Mouse (Mus musculus): ENCODE data around the gene Gm20431. TPM values are rescaled to one million over a fixed set of nuclear protein-coding genes. Genes with fewer than 3 reads are reported as not detected.
A peak's percentile ranks its signal among the peaks of the same experiment; 100 is the strongest.

Gm20431 gene
- polyA plus RNA-seq, 1 experiment from 2014 or later = 5.2 TPM

DNA sequence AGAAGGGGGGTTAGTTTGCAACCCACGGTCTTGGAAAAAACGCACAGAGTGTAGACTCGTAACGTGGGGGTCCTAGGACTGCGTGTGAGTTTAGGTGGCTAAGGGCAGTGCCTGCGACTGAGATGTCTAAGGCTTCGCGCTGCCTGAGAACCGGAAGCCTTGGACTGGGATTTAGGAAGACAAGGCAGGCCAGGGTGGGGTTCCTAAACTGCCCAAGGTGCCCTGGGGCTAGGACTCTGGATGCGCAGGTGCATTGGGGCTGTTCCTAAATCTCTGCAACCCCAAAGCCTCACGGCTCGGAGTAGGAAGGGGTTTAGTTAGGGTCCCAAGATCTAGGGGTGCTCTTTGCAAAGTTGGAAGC, 705 bp downstream of the Gm20431 start:
- no peaks in the 10 kb centered on the region for H3K9me3 ChIP-seq (replicated peaks; ENCODE audit: control insufficient read depth, low read length)
- no peaks in the 10 kb centered on the region for H3K27me3 ChIP-seq (ENCODE audit: control insufficient read depth, insufficient read depth, low read length)
- H3K9ac ChIP-seq (replicated peaks; ENCODE audit: low read length) = peak overlapping the region; percentile 87
- peak overlapping the region; percentile 84 for H3K4me3 ChIP-seq (ENCODE audit: low read depth, low read length)
- no peaks in the 10 kb centered on the region for H3K36me3 ChIP-seq (replicated peaks; ENCODE audit: control insufficient read depth, insufficient read depth, low read depth, low read length)
- peak overlapping the region; percentile 93 for H3K4me2 ChIP-seq (ENCODE audit: low read depth, low read length)
- DNase-seq (ENCODE audit: low spot score) (peak; percentile 55), ATAC-seq (replicated peaks; ENCODE audit: insufficient number of reproducible peaks, low FRiP score, low TSS enrichment, low read depth) (peak; percentile 10; the same call in 1 of the 2 replicates)
- whole genome bisulfite sequencing = 2% methylated on average over 12 of the region's 12 CpGs
- H3K27ac ChIP-seq (replicated peaks; ENCODE audit: low read depth, low read length) = 0 out of 2 replicates have a peak overlapping the region, but pooled peaks have one; percentile 21
- peaks cover 5% of the 10 kb centered on the region for H3K4me1 ChIP-seq (ENCODE audit: control insufficient read depth, insufficient read depth, low read length)

DNA sequence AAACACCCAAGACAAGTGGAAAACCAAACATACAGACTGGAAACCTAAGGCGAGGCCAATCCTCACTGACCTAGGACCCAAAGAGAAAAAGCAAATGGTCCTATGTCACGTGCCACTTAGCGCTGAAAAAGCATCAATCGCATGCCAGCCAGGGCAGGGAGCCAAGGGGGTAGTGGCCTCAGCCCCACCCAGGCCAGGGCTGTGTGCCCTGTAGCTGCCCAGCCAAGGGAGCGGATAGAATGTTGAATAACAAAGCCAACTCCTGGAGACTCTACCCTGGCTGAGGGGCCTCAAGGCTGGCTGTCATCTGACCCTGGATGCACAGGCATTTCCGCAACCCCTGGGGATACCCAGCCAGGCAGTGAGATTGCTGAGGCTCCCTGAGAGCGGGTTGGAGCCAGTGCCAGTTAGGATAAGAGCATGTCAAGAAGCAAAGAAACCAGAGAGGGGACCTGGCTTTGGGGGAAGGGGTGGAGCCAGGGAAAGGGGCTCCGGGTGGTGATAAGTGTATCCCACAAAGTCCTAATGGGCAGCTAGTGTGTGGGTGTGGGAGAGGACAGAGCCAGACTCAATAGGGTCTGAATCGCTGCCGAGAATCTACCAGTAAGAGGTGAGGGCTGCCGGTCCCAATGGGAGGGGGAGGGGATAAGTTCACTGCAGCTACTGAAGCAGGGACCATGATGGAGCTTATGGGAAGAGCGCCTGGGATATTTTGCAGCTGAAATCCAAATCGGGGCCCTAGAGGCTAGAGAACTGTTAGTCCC, 1.3 kb downstream of the Gm20431 start:
- 20% methylated on average over 13 of the region's 13 CpGs for WGBS
- Histone ChIP-seq H3K9me3 (replicated peaks; ENCODE audit: control insufficient read depth, low read length) (no peaks in the 10 kb centered on the region), H3K4me2 (ENCODE audit: low read depth, low read length) (peak overlapping the region; percentile 93), H3K27ac (replicated peaks; ENCODE audit: low read depth, low read length) (0 out of 2 replicates have a peak overlapping the region, but pooled peaks have one; percentile 21), H3K27me3 (ENCODE audit: control insufficient read depth, insufficient read depth, low read length) (no peaks in the 10 kb centered on the region), H3K36me3 (replicated peaks; ENCODE audit: control insufficient read depth, insufficient read depth, low read depth, low read length) (no peaks in the 10 kb centered on the region), H3K4me1 (ENCODE audit: control insufficient read depth, insufficient read depth, low read length) (peaks cover 5% of the 10 kb centered on the region), H3K9ac (replicated peaks; ENCODE audit: low read length) (peak overlapping the region; percentile 87), H3K4me3 (ENCODE audit: low read depth, low read length) (peak overlapping the region; percentile 84)
- peak; percentile 26 for ATAC-seq (replicated peaks; ENCODE audit: insufficient number of reproducible peaks, low FRiP score, low TSS enrichment, low read depth)
- no peak for DNase-seq (ENCODE audit: low spot score)

DNA sequence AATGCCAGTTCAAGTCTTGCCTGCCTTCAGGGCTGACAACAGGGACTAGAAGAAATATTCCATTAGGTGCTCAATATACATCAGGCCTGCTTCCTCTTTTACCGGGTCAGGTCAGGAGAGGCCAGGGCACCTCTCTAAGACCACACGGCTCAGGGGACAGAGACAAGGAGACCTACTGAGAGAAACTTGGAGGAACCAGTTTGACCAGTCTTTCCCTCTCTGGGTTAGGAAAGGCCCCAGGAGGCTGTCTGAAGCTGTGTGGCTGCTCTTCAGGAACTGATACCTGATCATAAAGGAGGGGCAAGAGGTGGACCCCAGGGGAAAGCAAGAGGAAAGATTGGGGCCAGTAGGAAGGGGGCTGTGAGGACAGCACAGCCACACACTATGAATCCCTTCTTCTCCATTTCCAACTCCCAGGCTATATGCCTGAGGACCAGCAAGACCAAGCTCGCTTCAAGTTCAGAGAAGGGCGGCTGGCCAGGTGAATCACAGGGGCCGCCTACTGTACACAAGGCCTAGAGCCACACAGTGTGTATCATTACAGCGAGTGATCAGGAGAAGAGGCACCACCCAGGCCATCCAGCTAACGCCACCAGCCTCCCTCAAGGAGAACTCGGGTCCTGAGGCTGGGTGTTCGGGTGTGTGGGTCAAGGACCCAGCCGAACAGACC, 2.0 kb downstream of the Gm20431 start:
- ATAC-seq (replicated peaks; ENCODE audit: insufficient number of reproducible peaks, low FRiP score, low TSS enrichment, low read depth) (no peak; the same call in 1 of the 2 replicates), DNase-seq (ENCODE audit: low spot score) (peak; percentile 39)
- H3K4me3 ChIP-seq (ENCODE audit: low read depth, low read length) = no peak overlapping the region; the same call in 1 of the 2 replicates
- H3K27ac ChIP-seq (replicated peaks; ENCODE audit: low read depth, low read length) = no peak overlapping the region; the same call in 1 of the 2 replicates
- 63% methylated on average over 10 of the region's 10 CpGs for WGBS
- peak overlapping the region; percentile 93 for H3K4me2 ChIP-seq (ENCODE audit: low read depth, low read length)
- peaks cover 5% of the 10 kb centered on the region for H3K4me1 ChIP-seq (ENCODE audit: control insufficient read depth, insufficient read depth, low read length)
- no peaks in the 10 kb centered on the region for H3K9me3 ChIP-seq (replicated peaks; ENCODE audit: control insufficient read depth, low read length)
- peak overlapping the region; percentile 87 for H3K9ac ChIP-seq (replicated peaks; ENCODE audit: low read length)
- H3K36me3 ChIP-seq (replicated peaks; ENCODE audit: control insufficient read depth, insufficient read depth, low read depth, low read length) = no peaks in the 10 kb centered on the region
- no peaks in the 10 kb centered on the region for H3K27me3 ChIP-seq (ENCODE audit: control insufficient read depth, insufficient read depth, low read length)

DNA sequence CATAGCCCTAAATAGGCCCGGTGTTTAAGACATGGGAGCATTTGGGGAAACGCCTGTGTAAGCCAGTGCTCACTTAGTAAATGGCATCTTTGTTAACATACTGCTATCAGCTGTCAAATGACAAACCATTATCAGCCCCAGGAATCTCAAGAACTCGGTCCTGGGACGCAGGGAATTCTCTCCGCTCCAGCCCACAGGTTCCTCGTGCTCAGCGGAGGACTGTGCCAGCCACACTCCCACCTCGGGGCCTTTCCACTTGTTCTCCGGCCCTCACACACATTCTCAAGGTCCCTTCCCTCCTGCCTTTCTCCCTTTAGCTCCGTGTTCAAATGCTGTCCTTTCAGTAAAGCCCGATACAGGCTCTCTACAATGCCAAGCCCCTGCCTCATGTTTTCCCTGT, 2.6 kb downstream of the Gm20431 start:
- Histone ChIP-seq H3K4me2 (ENCODE audit: low read depth, low read length) (no peak overlapping the region), H3K4me3 (ENCODE audit: low read depth, low read length) (no peak overlapping the region), H3K27ac (replicated peaks; ENCODE audit: low read depth, low read length) (no peak overlapping the region), H3K36me3 (replicated peaks; ENCODE audit: control insufficient read depth, insufficient read depth, low read depth, low read length) (no peaks in the 10 kb centered on the region; the same call in 1 of the 2 replicates), H3K27me3 (ENCODE audit: control insufficient read depth, insufficient read depth, low read length) (no peaks in the 10 kb centered on the region), H3K9ac (replicated peaks; ENCODE audit: low read length) (peak overlapping the region; percentile 6; the same call in 1 of the 2 replicates), H3K9me3 (replicated peaks; ENCODE audit: control insufficient read depth, low read length) (no peaks in the 10 kb centered on the region), H3K4me1 (ENCODE audit: control insufficient read depth, insufficient read depth, low read length) (peaks cover 5% of the 10 kb centered on the region)
- DNase-seq (ENCODE audit: low spot score) (no peak), ATAC-seq (replicated peaks; ENCODE audit: insufficient number of reproducible peaks, low FRiP score, low TSS enrichment, low read depth) (no peak)
- WGBS = 70% methylated on average over 11 of the region's 11 CpGs

DNA sequence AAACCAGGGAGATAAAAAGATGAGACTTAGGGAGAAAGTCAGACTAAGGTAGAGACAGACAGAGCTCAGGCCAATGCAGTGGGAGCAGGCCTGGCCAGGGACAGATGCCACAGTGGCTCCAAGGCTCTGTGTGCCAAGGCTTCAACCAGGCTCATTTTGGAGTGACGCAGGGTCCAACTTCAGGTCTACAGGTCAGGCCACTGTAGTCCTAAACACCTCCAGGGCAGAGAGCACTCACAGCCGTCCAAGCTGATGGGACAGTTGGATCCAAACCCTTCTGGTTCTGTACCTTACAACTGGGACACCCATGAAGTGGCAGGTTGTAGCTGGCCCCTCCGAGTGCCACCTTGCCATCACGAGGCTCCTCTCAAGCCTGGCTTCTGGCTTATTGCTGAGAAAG, 3.3 kb downstream of the Gm20431 start:
- 78% methylated on average over 4 of the region's 4 CpGs for WGBS
- Histone ChIP-seq H3K4me1 (ENCODE audit: control insufficient read depth, insufficient read depth, low read length) (peaks cover 5% of the 10 kb centered on the region), H3K27me3 (ENCODE audit: control insufficient read depth, insufficient read depth, low read length) (no peaks in the 10 kb centered on the region), H3K4me2 (ENCODE audit: low read depth, low read length) (no peak overlapping the region), H3K36me3 (replicated peaks; ENCODE audit: control insufficient read depth, insufficient read depth, low read depth, low read length) (no peaks in the 10 kb centered on the region; the same call in 1 of the 2 replicates), H3K27ac (replicated peaks; ENCODE audit: low read depth, low read length) (no peak overlapping the region), H3K9me3 (replicated peaks; ENCODE audit: control insufficient read depth, low read length) (no peaks in the 10 kb centered on the region), H3K4me3 (ENCODE audit: low read depth, low read length) (no peak overlapping the region), H3K9ac (replicated peaks; ENCODE audit: low read length) (no peak overlapping the region)
- DNase-seq (ENCODE audit: low spot score) = no peak
- no peak for ATAC-seq (replicated peaks; ENCODE audit: insufficient number of reproducible peaks, low FRiP score, low TSS enrichment, low read depth)

DNA sequence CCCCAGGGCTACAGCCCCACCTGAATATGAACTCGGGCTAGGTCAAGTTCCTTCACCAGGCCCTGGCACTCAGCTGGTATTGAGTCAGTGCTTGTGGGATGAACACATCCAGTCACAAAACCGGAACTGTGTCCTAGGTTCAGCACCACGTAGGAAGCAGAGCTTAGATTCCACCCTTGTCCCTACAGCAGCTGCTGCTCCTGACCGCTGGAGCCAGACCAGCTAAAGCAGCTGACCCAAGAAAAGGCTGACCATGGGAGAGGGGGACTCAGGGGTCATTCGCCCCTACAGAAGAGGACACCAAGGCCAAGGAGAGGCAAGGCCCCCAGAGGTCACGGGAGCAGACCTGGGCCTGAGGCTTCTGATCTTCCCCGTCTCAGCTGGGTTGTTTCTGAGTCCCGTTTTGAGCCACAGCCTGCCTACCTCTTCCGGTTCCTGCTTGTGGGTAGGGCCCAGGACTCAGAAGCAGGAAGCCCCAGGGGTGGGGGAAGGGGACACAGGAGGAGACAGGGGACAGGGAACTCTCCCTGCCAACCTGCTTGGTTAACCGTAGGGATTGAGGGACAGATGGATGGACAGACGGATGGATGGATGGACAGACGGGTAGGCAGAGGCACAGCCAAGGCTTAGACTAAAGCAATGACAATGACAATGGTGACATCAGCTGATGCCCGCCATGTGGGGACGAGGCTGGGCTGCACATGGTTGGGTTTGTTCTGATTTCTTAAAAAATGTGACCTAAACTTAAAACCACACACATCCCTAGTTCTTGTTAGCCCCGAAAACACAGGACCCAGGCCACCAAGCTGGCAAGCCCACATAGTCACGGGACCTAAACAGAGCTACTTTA, 4.4 kb downstream of the Gm20431 start:
- Histone ChIP-seq H3K27ac (replicated peaks; ENCODE audit: low read depth, low read length) (0 out of 2 replicates have a peak overlapping the region, but pooled peaks have one; percentile 13), H3K27me3 (ENCODE audit: control insufficient read depth, insufficient read depth, low read length) (no peaks in the 10 kb centered on the region), H3K9ac (replicated peaks; ENCODE audit: low read length) (no peak overlapping the region), H3K4me1 (ENCODE audit: control insufficient read depth, insufficient read depth, low read length) (peaks cover 5% of the 10 kb centered on the region), H3K36me3 (replicated peaks; ENCODE audit: control insufficient read depth, insufficient read depth, low read depth, low read length) (no peaks in the 10 kb centered on the region; the same call in 1 of the 2 replicates), H3K4me2 (ENCODE audit: low read depth, low read length) (no peak overlapping the region), H3K4me3 (ENCODE audit: low read depth, low read length) (no peak overlapping the region), H3K9me3 (replicated peaks; ENCODE audit: control insufficient read depth, low read length) (no peaks in the 10 kb centered on the region)
- ATAC-seq (replicated peaks; ENCODE audit: insufficient number of reproducible peaks, low FRiP score, low TSS enrichment, low read depth) (no peak), DNase-seq (ENCODE audit: low spot score) (no peak)
- 84% methylated on average over 16 of the region's 16 CpGs for WGBS

DNA sequence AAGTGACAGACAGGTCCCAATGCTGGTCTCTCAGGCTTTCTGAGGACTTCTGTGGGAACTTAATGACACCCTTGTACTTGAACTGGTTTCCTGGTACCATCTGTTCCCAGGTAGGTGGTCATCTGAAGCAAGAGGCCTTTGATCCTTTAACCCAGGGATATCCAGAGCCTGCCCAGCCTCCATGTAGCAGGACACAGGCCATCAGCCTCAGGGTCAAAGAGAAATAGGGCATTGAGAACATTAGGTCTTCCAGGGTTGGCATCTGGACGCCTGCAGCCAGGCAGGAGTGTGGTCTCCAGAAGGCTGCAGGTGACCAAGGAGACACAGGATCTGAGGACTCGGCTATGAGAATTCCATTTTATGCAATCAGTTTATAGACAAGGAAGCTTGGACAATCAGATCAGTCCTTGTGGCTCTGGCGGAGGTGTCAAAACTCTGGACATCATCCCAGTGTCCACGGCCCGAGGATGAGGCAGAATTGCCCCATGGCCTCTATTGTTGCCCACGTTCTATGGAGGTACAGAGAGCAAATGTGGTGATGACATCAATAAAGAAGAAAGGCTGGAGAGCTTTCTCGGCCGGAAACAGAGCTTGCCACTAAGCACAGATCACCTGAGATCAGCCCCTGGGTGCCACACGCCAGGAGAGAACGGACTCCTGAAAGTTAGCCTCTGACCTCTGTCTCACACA, 6.2 kb downstream of the Gm20431 start:
- ATAC-seq (replicated peaks; ENCODE audit: insufficient number of reproducible peaks, low FRiP score, low TSS enrichment, low read depth) = no peak
- no peaks in the 10 kb centered on the region for H3K9me3 ChIP-seq (replicated peaks; ENCODE audit: control insufficient read depth, low read length)

More for the DNA sequence above, 6.2 kb downstream of the Gm20431 start:
- no peak overlapping the region for H3K4me3 ChIP-seq (ENCODE audit: low read depth, low read length)
- peaks cover 4% of the 10 kb centered on the region for H3K4me1 ChIP-seq (ENCODE audit: control insufficient read depth, insufficient read depth, low read length)
- H3K9ac ChIP-seq (replicated peaks; ENCODE audit: low read length) = no peak overlapping the region
- WGBS = 90% methylated on average over 10 of the region's 10 CpGs
- no peaks in the 10 kb centered on the region; the same call in 1 of the 2 replicates for H3K36me3 ChIP-seq (replicated peaks; ENCODE audit: control insufficient read depth, insufficient read depth, low read depth, low read length)
- no peak overlapping the region for H3K4me2 ChIP-seq (ENCODE audit: low read depth, low read length)
- no peak overlapping the region for H3K27ac ChIP-seq (replicated peaks; ENCODE audit: low read depth, low read length)
- DNase-seq (ENCODE audit: low spot score) = no peak
- H3K27me3 ChIP-seq (ENCODE audit: control insufficient read depth, insufficient read depth, low read length) = no peaks in the 10 kb centered on the region

Measured in embryonic facial prominence, embryonic 11.5 days (tissue).